Mouse (Mus musculus) C2C12 (cell line): ENCODE measurements at regions not wholly inside any gene's neighbourhood (a gene's known extent, or its start where the extent isn't known, plus 50 kb on each side); places are given as distances from the start of the nearest gene placed in this dataset.

Source experiments
- CEBPB ChIP-seq: IDR thresholded peaks from one replicate; pipeline ENCODE4 v1.6.1; 2011; ENCODE audit warnings: low read depth, mild to moderate bottlenecking, control low read depth, moderate library complexity
- CTCF ChIP-seq: IDR thresholded peaks from one replicate; pipeline ENCODE4 v1.5.1; 2011; ENCODE audit not compliant: control insufficient read depth, insufficient read depth, insufficient read length
- FOSL1 ChIP-seq: IDR thresholded peaks from one replicate; pipeline ENCODE4 v1.8.0; 2011; ENCODE audit warnings: mild to moderate bottlenecking, low read length; ENCODE audit not compliant: poor library complexity, insufficient read depth, severe bottlenecking
- MAX ChIP-seq: IDR thresholded peaks from one replicate; pipeline ENCODE4 v1.6.1; 2011; ENCODE audit warnings: mild to moderate bottlenecking, control low read depth

- TF ChIP-seq CTCF, result no peak
- TF ChIP-seq MAX, result no peak
- no peak for TF ChIP-seq CEBPB
- TF ChIP-seq FOSL1, result peak; percentile 94
These were observed 251.2 kb downstream of the Tgfb2 start for GRCm38 (mm10) chr1:186454393-186455085.
